Mouse (Mus musculus) forebrain, embryonic 15.5 days (tissue): ENCODE data around the gene Fgfr2. TPM values are rescaled to one million over a fixed set of nuclear protein-coding genes. Genes with fewer than 3 reads are reported as not detected.
A peak's percentile ranks its signal among the peaks of the same experiment; 100 is the strongest.

Experiments
- ATAC-seq: fragments of 200-750 bp; cut with Nextera tagmentation; replicated peaks from 2 replicates; pipeline ENCODE4 v1.8.0; 2017; ENCODE audit warnings: mild to moderate bottlenecking, moderate TSS enrichment, moderate library complexity
- H3K27ac ChIP-seq: fragments of 300-500 bp; sonication (generic); replicated peaks from 2 replicates; pipeline ENCODE4 v1.5.1; 2015; ENCODE audit warnings: mild to moderate bottlenecking, inconsistent platforms
- H3K27me3 ChIP-seq: fragments of 300-500 bp; sonication (generic); 2 replicates; pipeline ENCODE4 v1.6.1; 2015; ENCODE audit warnings: inconsistent platforms
- H3K36me3 ChIP-seq: fragments of 300-500 bp; sonication (generic); 2 replicates; pipeline ENCODE4 v1.6.1; 2015; ENCODE audit warnings: mild to moderate bottlenecking, inconsistent platforms
- H3K4me1 ChIP-seq: fragments of 300-500 bp; sonication (generic); 2 replicates; pipeline ENCODE4 v1.6.1; 2015; ENCODE audit warnings: inconsistent platforms
- H3K4me2 ChIP-seq: fragments of 300-500 bp; sonication (generic); replicated peaks from 2 replicates; pipeline ENCODE4 v1.6.1; 2015; ENCODE audit warnings: mild to moderate bottlenecking, inconsistent platforms
- H3K4me3 ChIP-seq: fragments of 300-500 bp; sonication (generic); 2 replicates; pipeline ENCODE4 v1.5.1; 2015; ENCODE audit warnings: mild to moderate bottlenecking, inconsistent platforms
- H3K9ac ChIP-seq: fragments of 300-500 bp; sonication (generic); replicated peaks from 2 replicates; pipeline ENCODE4 v1.6.1; 2015; ENCODE audit warnings: mild to moderate bottlenecking, inconsistent platforms
- H3K9me3 ChIP-seq: fragments of 300-500 bp; sonication (generic); 2 replicates; pipeline ENCODE4 v1.6.1; 2016; ENCODE audit warnings: inconsistent platforms
- WGBS: fragments of 180-500 bp; shearing (Covaris S2); methylation state at CpG from one replicate; pipeline ENCODE4 v1.1.7; 2015; ENCODE audit warnings: mixed read lengths; 5-methylcytosine and 5-hydroxymethylcytosine counted together
- polyA plus RNA-seq: library from polyadenylated mRNA; unstranded; fragments of >200 nt; fragmentation: Nextera tagmentation; extraction: Ambion mirVana; gene quantifications from 2 replicates; pipeline ENCODE4 v1.2.1, GENCODE M21; 2015

Gene Fgfr2
- polyA plus RNA-seq, 1 experiment from 2014 or later, result 48.1 TPM

GRCm38 (mm10) chr7:130324716-130325401 lies 2798.3 kb downstream of the Fgfr2 start:
- H3K4me1 ChIP-seq, result peaks cover 19% of the 10 kb centered on the region
- H3K9me3 ChIP-seq, result no peaks in the 10 kb centered on the region
- H3K4me2 ChIP-seq, result no peak overlapping the region
- H3K36me3 ChIP-seq, result no peaks in the 10 kb centered on the region
- ATAC-seq, result no peak
- 66% methylated on average over 14 of the region's 14 CpGs for WGBS
- H3K4me3 ChIP-seq, result no peak overlapping the region
- H3K27me3 ChIP-seq, result no peaks in the 10 kb centered on the region
- H3K27ac ChIP-seq, result no peak overlapping the region
- H3K9ac ChIP-seq, result no peak overlapping the region

GRCm38 (mm10) chr7:130323766-130324165 lies 2799.4 kb downstream of the Fgfr2 start:
- Histone ChIP-seq H3K36me3 (no peaks in the 10 kb centered on the region), H3K9me3 (no peaks in the 10 kb centered on the region), H3K27me3 (no peaks in the 10 kb centered on the region), H3K4me1 (peaks cover 24% of the 10 kb centered on the region), H3K27ac (no peak overlapping the region), H3K4me2 (no peak overlapping the region), H3K9ac (no peak overlapping the region), H3K4me3 (no peak overlapping the region)
- WGBS, result 90% methylated on average over 4 of the region's 4 CpGs
- no peak for ATAC-seq

GRCm38 (mm10) chr7:130319799-130320556 lies 2803.2 kb downstream of the Fgfr2 start:
- peak; percentile 75 for ATAC-seq
- H3K9ac ChIP-seq, result no peak overlapping the region
- no peak overlapping the region for H3K4me3 ChIP-seq
- H3K9me3 ChIP-seq, result no peaks in the 10 kb centered on the region
- H3K4me2 ChIP-seq, result no peak overlapping the region
- H3K27ac ChIP-seq, result peak overlapping the region; percentile 54
- H3K36me3 ChIP-seq, result no peaks in the 10 kb centered on the region
- H3K27me3 ChIP-seq, result no peaks in the 10 kb centered on the region
- WGBS, result 34% methylated on average over 8 of the region's 8 CpGs
- H3K4me1 ChIP-seq, result peaks cover 11% of the 10 kb centered on the region

GRCm38 (mm10) chr7:130316294-130316693 lies 2806.9 kb downstream of the Fgfr2 start:
- H3K27me3 ChIP-seq, result no peaks in the 10 kb centered on the region
- H3K27ac ChIP-seq, result no peak overlapping the region
- H3K4me1 ChIP-seq, result peaks cover 11% of the 10 kb centered on the region
- H3K9ac ChIP-seq, result no peak overlapping the region
- WGBS, result 95% methylated on average over 3 of the region's 3 CpGs
- H3K36me3 ChIP-seq, result no peaks in the 10 kb centered on the region
- no peak overlapping the region for H3K4me3 ChIP-seq
- no peaks in the 10 kb centered on the region for H3K9me3 ChIP-seq
- ATAC-seq, result no peak
- H3K4me2 ChIP-seq, result no peak overlapping the region

- H3K4me3 ChIP-seq, result no peak overlapping the region
- no peak overlapping the region for H3K9ac ChIP-seq
- no peak overlapping the region for H3K4me2 ChIP-seq
- no peak overlapping the region for H3K27ac ChIP-seq
- ATAC-seq, result no peak
- H3K36me3 ChIP-seq, result no peaks in the 10 kb centered on the region
- no peaks in the 10 kb centered on the region for H3K27me3 ChIP-seq
- peaks cover 9% of the 10 kb centered on the region for H3K4me1 ChIP-seq
- H3K9me3 ChIP-seq, result no peaks in the 10 kb centered on the region
- 88% methylated on average over 6 of the region's 6 CpGs for WGBS
Observed at GRCm38 (mm10) chr7:130315221-130315620, 2807.9 kb downstream of the Fgfr2 start.

- H3K4me1 ChIP-seq, result peaks cover 3% of the 10 kb centered on the region
- H3K4me2 ChIP-seq, result no peak overlapping the region
- no peak overlapping the region for H3K4me3 ChIP-seq
- no peaks in the 10 kb centered on the region for H3K36me3 ChIP-seq
- H3K27me3 ChIP-seq, result no peaks in the 10 kb centered on the region
- WGBS, result 91% methylated on average over 6 of the region's 6 CpGs
- no peaks in the 10 kb centered on the region for H3K9me3 ChIP-seq
- H3K27ac ChIP-seq, result no peak overlapping the region
- H3K9ac ChIP-seq, result no peak overlapping the region
- no peak for ATAC-seq
Observed at GRCm38 (mm10) chr7:130314658-130315057, 2808.5 kb downstream of the Fgfr2 start.

GRCm38 (mm10) chr7:130311362-130311761 lies 2811.8 kb downstream of the Fgfr2 start:
- no peaks in the 10 kb centered on the region for H3K9me3 ChIP-seq
- no peak overlapping the region for H3K4me3 ChIP-seq
- WGBS, result 85% methylated on average over 4 of the region's 4 CpGs
- no peaks in the 10 kb centered on the region for H3K27me3 ChIP-seq
- ATAC-seq, result no peak
- H3K4me2 ChIP-seq, result no peak overlapping the region
- H3K36me3 ChIP-seq, result no peaks in the 10 kb centered on the region
- no peak overlapping the region for H3K9ac ChIP-seq
- H3K27ac ChIP-seq, result no peak overlapping the region
- no peaks in the 10 kb centered on the region for H3K4me1 ChIP-seq

GRCm38 (mm10) chr7:130309180-130309579 lies 2814.0 kb downstream of the Fgfr2 start:
- H3K9ac ChIP-seq, result no peak overlapping the region
- H3K4me2 ChIP-seq, result no peak overlapping the region
- no peaks in the 10 kb centered on the region for H3K36me3 ChIP-seq
- H3K27ac ChIP-seq, result no peak overlapping the region
- no peak for ATAC-seq
- WGBS, result 91% methylated on average over 2 of the region's 2 CpGs
- no peaks in the 10 kb centered on the region for H3K9me3 ChIP-seq
- no peak overlapping the region for H3K4me3 ChIP-seq
- H3K27me3 ChIP-seq, result no peaks in the 10 kb centered on the region
- no peaks in the 10 kb centered on the region for H3K4me1 ChIP-seq

- Histone ChIP-seq H3K27ac (no peak overlapping the region), H3K4me1 (no peaks in the 10 kb centered on the region), H3K9me3 (no peaks in the 10 kb centered on the region), H3K36me3 (no peaks in the 10 kb centered on the region), H3K9ac (no peak overlapping the region), H3K4me3 (no peak overlapping the region), H3K27me3 (no peaks in the 10 kb centered on the region), H3K4me2 (no peak overlapping the region)
- WGBS, result 90% methylated on average over 3 of the region's 3 CpGs
- ATAC-seq, result no peak
Observed at GRCm38 (mm10) chr7:130307036-130307435, 2816.1 kb downstream of the Fgfr2 start.

GRCm38 (mm10) chr7:130304642-130305041 lies 2818.5 kb downstream of the Fgfr2 start:
- Histone ChIP-seq H3K4me1 (no peaks in the 10 kb centered on the region), H3K9ac (no peak overlapping the region), H3K27me3 (no peaks in the 10 kb centered on the region), H3K27ac (no peak overlapping the region), H3K36me3 (no peaks in the 10 kb centered on the region), H3K9me3 (no peaks in the 10 kb centered on the region), H3K4me2 (no peak overlapping the region), H3K4me3 (no peak overlapping the region)
- no peak for ATAC-seq
- 65% methylated on average over 1 of the region's 1 CpGs for WGBS

GRCm38 (mm10) chr7:130303464-130303863 lies 2819.7 kb downstream of the Fgfr2 start:
- Histone ChIP-seq H3K27me3 (no peaks in the 10 kb centered on the region), H3K9ac (no peak overlapping the region), H3K9me3 (no peaks in the 10 kb centered on the region), H3K4me2 (no peak overlapping the region), H3K4me3 (no peak overlapping the region), H3K27ac (no peak overlapping the region), H3K36me3 (no peaks in the 10 kb centered on the region), H3K4me1 (no peaks in the 10 kb centered on the region)
- 55% methylated on average over 8 of the region's 8 CpGs for WGBS
- no peak for ATAC-seq

GRCm38 (mm10) chr7:130300606-130301005 lies 2822.5 kb downstream of the Fgfr2 start:
- H3K36me3 ChIP-seq, result no peaks in the 10 kb centered on the region
- ATAC-seq, result no peak
- H3K27me3 ChIP-seq, result no peaks in the 10 kb centered on the region
- H3K9ac ChIP-seq, result no peak overlapping the region
- H3K4me3 ChIP-seq, result no peak overlapping the region
- no peaks in the 10 kb centered on the region for H3K9me3 ChIP-seq
- WGBS, result 88% methylated on average over 3 of the region's 3 CpGs
- H3K4me1 ChIP-seq, result no peaks in the 10 kb centered on the region
- H3K4me2 ChIP-seq, result no peak overlapping the region
- H3K27ac ChIP-seq, result no peak overlapping the region
